13 mouse cellular contexts compared by ENCODE assay signal in genomic region chr12:110697457-110697856, GRCm38 (mm10). TPM values are rescaled to one million over a fixed set of nuclear protein-coding genes. Genes with fewer than 3 reads are reported as not detected.
DNase-seq lines count a peak whose midpoint lies in the region; ATAC-seq and TF ChIP-seq lines count a peak whose summit lies in the region.
"Had no signal": no experiment of that assay in that cellular context is flagged by ENCODE, and none has a peak within 500 bp of the region (broad histone marks: within the 10 kb centered on the region; RNA-seq: fewer than 3 reads in every experiment).

No protein-coding gene starts in this region.

- peaks cover 8% of the 10 kb centered on the region for H3K4me1 ChIP-seq in hindbrain, embryonic 14.5 days (replicated peaks; ENCODE audit: control insufficient read depth, insufficient read depth, low read length)
- no peaks in the 10 kb centered on the region; the same call in 1 of the 2 replicates for H3K4me1 ChIP-seq in hindbrain, postnatal 0 days (ENCODE audit: insufficient read depth, low read length)
- peaks cover 78% of the 10 kb centered on the region for H3K4me1 ChIP-seq in liver, embryonic 13.5 days (replicated peaks)

- 0 out of 2 replicates have a peak overlapping the region, but pooled peaks have one; percentile 85 for H3K27ac ChIP-seq in hindbrain, embryonic 14.5 days
- no peak overlapping the region for H3K27ac ChIP-seq in hindbrain, postnatal 0 days
- peak overlapping the region; percentile 94 for H3K27ac ChIP-seq in liver, embryonic 13.5 days

- H3K4me2 ChIP-seq in hindbrain, embryonic 14.5 days (replicated peaks), result no peak overlapping the region
- no peak overlapping the region for H3K4me2 ChIP-seq in hindbrain, postnatal 0 days (ENCODE audit: low read depth, low read length)
- peak overlapping the region; percentile 89 for H3K4me2 ChIP-seq in liver, embryonic 13.5 days

- H3K9ac ChIP-seq in hindbrain, embryonic 14.5 days, result peak overlapping the region; percentile 80; the same call in 1 of the 2 replicates
- H3K9ac ChIP-seq in hindbrain, postnatal 0 days (replicated peaks; ENCODE audit: low read length), result no peak overlapping the region
- H3K9ac ChIP-seq in liver, embryonic 13.5 days, result peak overlapping the region; percentile 91

- no peak for ATAC-seq in hindbrain, embryonic 14.5 days (ENCODE audit: low FRiP score)
- no peak for ATAC-seq in hindbrain, postnatal 0 days
- ATAC-seq in liver, embryonic 13.5 days (ENCODE audit: low read depth), result no peak
- no peak for ATAC-seq in activated CD4-positive, CD25-positive, alpha-beta regulatory T cell, adult 4 months

- no peaks in the 10 kb centered on the region for H3K27me3 ChIP-seq in hindbrain, embryonic 14.5 days (ENCODE audit: control insufficient read depth, insufficient read depth, low read length)
- H3K27me3 ChIP-seq in hindbrain, postnatal 0 days (ENCODE audit: insufficient read depth, low read length), result no peaks in the 10 kb centered on the region
- H3K27me3 ChIP-seq in liver, embryonic 13.5 days, result no peaks in the 10 kb centered on the region
- H3K27me3 ChIP-seq: heart, embryonic 13.5 days had no signal

- H3K4me3 ChIP-seq in hindbrain, embryonic 14.5 days (replicated peaks; ENCODE audit: low read length), result no peak overlapping the region
- no peak overlapping the region for H3K4me3 ChIP-seq in hindbrain, postnatal 0 days (ENCODE audit: low read length)
- H3K4me3 ChIP-seq in liver, embryonic 13.5 days (replicated peaks), result no peak overlapping the region

- no peak for DNase-seq in hindbrain, embryonic 14.5 days (ENCODE audit: low spot score)
- no peak for DNase-seq in hindbrain, postnatal 0 days (ENCODE audit: low spot score)
- DNase-seq in 416B (ENCODE audit: low read depth), result peak; percentile 66
- peak; percentile 37 for DNase-seq in A20 (ENCODE audit: low read depth, low spot score)
- DNase-seq in liver, embryonic 13.5 days, result no peak
- no peak for DNase-seq in gastrocnemius, adult 18-20 months (ENCODE audit: low spot score)
- DNase-seq: cerebellum, adult 11 months; kidney, postnatal 14 days had no signal

- 80% methylated on average over 5 of the region's 5 CpGs for WGBS in hindbrain, embryonic 14.5 days
- 75% methylated on average over 5 of the region's 5 CpGs for WGBS in hindbrain, postnatal 0 days
- 23% methylated on average over 5 of the region's 5 CpGs for WGBS in liver, embryonic 13.5 days (ENCODE audit: insufficient replicate concordance)

- H3K36me3 ChIP-seq in hindbrain, embryonic 14.5 days (replicated peaks; ENCODE audit: control insufficient read depth, insufficient read depth), result peaks cover 24% of the 10 kb centered on the region
- H3K36me3 ChIP-seq in hindbrain, postnatal 0 days (ENCODE audit: insufficient read depth, low read length), result peaks cover 4% of the 10 kb centered on the region; the same call in 1 of the 2 replicates
- H3K36me3 ChIP-seq in liver, embryonic 13.5 days, result peaks cover 23% of the 10 kb centered on the region

- no peak for TF ChIP-seq CTCF in hindbrain, postnatal 0 days (IDR thresholded peaks at IDR 0.05; ENCODE audit: low read depth)

- no peaks in the 10 kb centered on the region for H3K9me3 ChIP-seq in hindbrain, embryonic 14.5 days (ENCODE audit: control insufficient read depth, low read length)
- H3K9me3 ChIP-seq in hindbrain, postnatal 0 days (ENCODE audit: low read length), result no peaks in the 10 kb centered on the region
- no peaks in the 10 kb centered on the region for H3K9me3 ChIP-seq in liver, embryonic 13.5 days (replicated peaks)
- H3K9me3 ChIP-seq: heart, embryonic 13.5 days had no signal

RNA-seq across cellular contexts. Expression of gene Hsp90aa1, which starts 5.1 kb away (rescaled TPM):
- polyA plus RNA-seq in hindbrain, embryonic 14.5 days (2014; fragmentation: Nextera tagmentation; extraction: Ambion mirVana), result 1,388 and 1,430 TPM in 2 replicates
- total RNA-seq in hindbrain, postnatal 0 days (2014; rRNA removed), result 577 and 701 TPM in 2 replicates
- polyA plus RNA-seq in hindbrain, postnatal 0 days (2015; fragmentation: Nextera tagmentation; extraction: Ambion mirVana), result 1,486 and 1,521 TPM in 2 replicates
- 1,126 and 1,282 TPM in 2 replicates for polyA plus RNA-seq in liver, embryonic 13.5 days (2015; fragmentation: Nextera tagmentation; extraction: Ambion mirVana)
- 100 to 1,000 TPM in 1 of 2 experiments, 10 to 100 TPM in 1; 46.1 to 109 TPM for total RNA-seq in gastrocnemius, adult 18-20 months (2021)
- 100 to 1,000 TPM; 163 to 197 TPM for polyA plus RNA-seq in activated CD4-positive, CD25-positive, alpha-beta regulatory T cell, adult 4 months (2017; shearing (Covaris generic))

RNA-seq across cellular contexts. Expression of gene 1700001K19Rik, which starts 15.0 kb away (rescaled TPM):
- polyA plus RNA-seq in hindbrain, embryonic 14.5 days (2014; fragmentation: Nextera tagmentation; extraction: Ambion mirVana), result 0.28 and 0.37 TPM in 2 replicates
- not detected in 2 replicates for total RNA-seq in hindbrain, postnatal 0 days (2014; rRNA removed)
- polyA plus RNA-seq in hindbrain, postnatal 0 days (2015; fragmentation: Nextera tagmentation; extraction: Ambion mirVana), result 0.15 and 0.44 TPM in 2 replicates
- polyA plus RNA-seq in liver, embryonic 13.5 days (2015; fragmentation: Nextera tagmentation; extraction: Ambion mirVana), result not detected in 2 replicates
- total RNA-seq in gastrocnemius, adult 18-20 months (2021), result not detected
- polyA plus RNA-seq in activated CD4-positive, CD25-positive, alpha-beta regulatory T cell, adult 4 months (2017; shearing (Covaris generic)), result under 1 TPM in 1 of 2 experiments, not detected in 1; 0.58 TPM
- total RNA-seq: layer of hippocampus, postnatal 25 days had no signal
- polyA plus RNA-seq: cortical plate, adult 2 months; heart, embryonic 13.5 days; stomach, embryonic 14.5 days had no signal

RNA-seq across cellular contexts. Expression of gene Wdr20, which starts 40.3 kb away (rescaled TPM):
- 21.8 and 26.6 TPM in 2 replicates for polyA plus RNA-seq in hindbrain, embryonic 14.5 days (2014; fragmentation: Nextera tagmentation; extraction: Ambion mirVana)
- total RNA-seq in hindbrain, postnatal 0 days (2014; rRNA removed), result 27.2 and 28.8 TPM in 2 replicates
- 17.1 and 17.7 TPM in 2 replicates for polyA plus RNA-seq in hindbrain, postnatal 0 days (2015; fragmentation: Nextera tagmentation; extraction: Ambion mirVana)
- polyA plus RNA-seq in liver, embryonic 13.5 days (2015; fragmentation: Nextera tagmentation; extraction: Ambion mirVana), result 9.4 and 10.6 TPM in 2 replicates
- total RNA-seq in gastrocnemius, adult 18-20 months (2021), result 10 to 100 TPM; 16.6 to 17.4 TPM
- polyA plus RNA-seq in activated CD4-positive, CD25-positive, alpha-beta regulatory T cell, adult 4 months (2017; shearing (Covaris generic)), result 10 to 100 TPM; 24.7 to 31.4 TPM

Comparison
In these comparisons a context has a peak if more than half of its experiments do, and no peak if none do; other contexts are left out.
1. DNase-seq: peak in 416B (single experiment) and A20 (single experiment); none in hindbrain, embryonic 14.5 days (single experiment), hindbrain, postnatal 0 days (single experiment), liver, embryonic 13.5 days (single experiment) and gastrocnemius, adult 18-20 months (single experiment).